8 mouse cellular contexts compared by ENCODE assay signal in the genomic region with DNA sequence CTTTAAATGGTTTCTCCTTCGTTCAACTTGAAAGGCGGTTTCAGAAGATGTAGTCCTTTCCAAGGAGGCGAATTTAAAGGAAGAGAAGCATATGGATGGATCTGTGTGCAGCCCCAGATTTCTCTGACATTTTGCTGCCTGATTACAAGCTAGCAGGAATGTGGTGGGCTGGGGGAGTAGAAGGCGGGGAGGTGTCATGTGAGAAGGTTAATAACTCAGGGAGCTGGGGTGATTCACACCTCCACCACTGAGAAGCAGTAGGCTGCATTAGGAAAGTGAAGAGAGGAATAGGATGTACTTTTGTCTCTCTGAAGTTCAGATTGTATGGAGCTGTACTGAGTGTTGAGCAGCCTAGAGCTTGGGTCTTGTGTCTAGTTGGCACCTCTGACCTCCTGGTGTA. TPM values are rescaled to one million over a fixed set of nuclear protein-coding genes. Genes with fewer than 3 reads are reported as not detected.
DNase-seq lines count a peak whose midpoint lies in the region; ATAC-seq and TF ChIP-seq lines count a peak whose summit lies in the region.

No protein-coding gene starts in this region.

- H3K27me3 ChIP-seq in lung, embryonic 14.5 days (ENCODE audit: insufficient read depth, low read length) = no peaks in the 10 kb centered on the region
- no peaks in the 10 kb centered on the region for H3K27me3 ChIP-seq in embryonic facial prominence, embryonic 11.5 days (ENCODE audit: control insufficient read depth, insufficient read depth, low read length)
- no peaks in the 10 kb centered on the region for H3K27me3 ChIP-seq in intestine, postnatal 0 days (replicated peaks; ENCODE audit: control insufficient read depth, insufficient read depth, low read length)
- H3K27me3 ChIP-seq in neural tube, embryonic 15.5 days (replicated peaks) = no peaks in the 10 kb centered on the region

- no peak overlapping the region for H3K27ac ChIP-seq in lung, embryonic 14.5 days (ENCODE audit: low read depth)
- H3K27ac ChIP-seq in embryonic facial prominence, embryonic 11.5 days (replicated peaks; ENCODE audit: low read depth, low read length) = no peak overlapping the region
- peak overlapping the region; percentile 81; the same call in 1 of the 2 replicates for H3K27ac ChIP-seq in intestine, postnatal 0 days (ENCODE audit: low read depth, low read length)
- H3K27ac ChIP-seq in neural tube, embryonic 15.5 days (replicated peaks) = no peak overlapping the region

- H3K4me3 ChIP-seq in lung, embryonic 14.5 days (ENCODE audit: low read depth, low read length) = peak overlapping the region; percentile 96
- H3K4me3 ChIP-seq in embryonic facial prominence, embryonic 11.5 days (ENCODE audit: low read depth, low read length) = peak overlapping the region; percentile 80
- peak overlapping the region; percentile 70 for H3K4me3 ChIP-seq in intestine, postnatal 0 days (ENCODE audit: low read depth, low read length)
- H3K4me3 ChIP-seq in neural tube, embryonic 15.5 days (replicated peaks) = peak overlapping the region; percentile 85

- H3K9ac ChIP-seq in lung, embryonic 14.5 days = peak overlapping the region; percentile 71
- peak overlapping the region; percentile 67 for H3K9ac ChIP-seq in embryonic facial prominence, embryonic 11.5 days (replicated peaks; ENCODE audit: low read length)
- peak overlapping the region; percentile 62 for H3K9ac ChIP-seq in intestine, postnatal 0 days (ENCODE audit: low read depth, low read length)
- H3K9ac ChIP-seq in neural tube, embryonic 15.5 days (replicated peaks) = peak overlapping the region; percentile 80

- 0 out of 2 replicates have a peak, but pooled peaks cover 4% of the 10 kb centered on the region for H3K36me3 ChIP-seq in lung, embryonic 14.5 days (ENCODE audit: insufficient read depth)
- no peaks in the 10 kb centered on the region for H3K36me3 ChIP-seq in embryonic facial prominence, embryonic 11.5 days (replicated peaks; ENCODE audit: control insufficient read depth, insufficient read depth, low read depth, low read length)
- H3K36me3 ChIP-seq in intestine, postnatal 0 days (ENCODE audit: control insufficient read depth, insufficient read depth) = no peaks in the 10 kb centered on the region
- H3K36me3 ChIP-seq in neural tube, embryonic 15.5 days = no peaks in the 10 kb centered on the region

- peaks cover 9% of the 10 kb centered on the region for H3K4me1 ChIP-seq in lung, embryonic 14.5 days (ENCODE audit: insufficient read depth)
- H3K4me1 ChIP-seq in embryonic facial prominence, embryonic 11.5 days (ENCODE audit: control insufficient read depth, insufficient read depth, low read length) = peaks cover 7% of the 10 kb centered on the region; the same call in 1 of the 2 replicates
- H3K4me1 ChIP-seq in intestine, postnatal 0 days (replicated peaks; ENCODE audit: control insufficient read depth, insufficient read depth, low read length) = peaks cover 8% of the 10 kb centered on the region; the same call in 1 of the 2 replicates
- H3K4me1 ChIP-seq in neural tube, embryonic 15.5 days = peaks cover 37% of the 10 kb centered on the region

- H3K4me2 ChIP-seq in lung, embryonic 14.5 days = peak overlapping the region; percentile 95
- peak overlapping the region; percentile 81 for H3K4me2 ChIP-seq in embryonic facial prominence, embryonic 11.5 days (ENCODE audit: low read depth, low read length)
- H3K4me2 ChIP-seq in intestine, postnatal 0 days (replicated peaks; ENCODE audit: low read depth) = peak overlapping the region; percentile 91
- H3K4me2 ChIP-seq in neural tube, embryonic 15.5 days = peak overlapping the region; percentile 94

- no peak for TF ChIP-seq CTCF in lung, embryonic 14.5 days (IDR thresholded peaks at IDR 0.05; ENCODE audit: low read depth)
- no peak for TF ChIP-seq CTCF in intestine, postnatal 0 days (IDR thresholded peaks at IDR 0.05; ENCODE audit: low read depth)

- no peaks in the 10 kb centered on the region for H3K9me3 ChIP-seq in lung, embryonic 14.5 days (ENCODE audit: low read depth, low read length)
- no peaks in the 10 kb centered on the region for H3K9me3 ChIP-seq in embryonic facial prominence, embryonic 11.5 days (replicated peaks; ENCODE audit: control insufficient read depth, low read length)
- no peaks in the 10 kb centered on the region for H3K9me3 ChIP-seq in intestine, postnatal 0 days (ENCODE audit: control insufficient read depth)
- H3K9me3 ChIP-seq in neural tube, embryonic 15.5 days (replicated peaks) = no peaks in the 10 kb centered on the region

- no peak for DNase-seq in lung, embryonic 14.5 days
- no peak for DNase-seq in lung, postnatal 10 days
- DNase-seq in embryonic facial prominence, embryonic 11.5 days (ENCODE audit: low spot score) = no peak
- DNase-seq in spleen, postnatal 14 days (ENCODE audit: low spot score in 2 of 2) = no peak
- DNase-seq in layer of hippocampus, postnatal 14 days (ENCODE audit: low spot score in 2 of 2) = no peak
- DNase-seq in adrenal gland, postnatal 4 days (ENCODE audit: low spot score in 2 of 2) = no peak

- 9% methylated on average over 4 of the region's 4 CpGs for WGBS in lung, embryonic 14.5 days
- 26% methylated on average over 4 of the region's 4 CpGs for WGBS in embryonic facial prominence, embryonic 11.5 days
- 18% methylated on average over 4 of the region's 4 CpGs for WGBS in intestine, postnatal 0 days
- WGBS in neural tube, embryonic 15.5 days = 31% methylated on average over 4 of the region's 4 CpGs

- no peak for ATAC-seq in lung, embryonic 14.5 days (ENCODE audit: insufficient read depth)
- ATAC-seq in embryonic facial prominence, embryonic 11.5 days (replicated peaks; ENCODE audit: insufficient number of reproducible peaks, low FRiP score, low TSS enrichment, low read depth) = no peak; the same call in 1 of the 2 replicates
- ATAC-seq in intestine, postnatal 0 days = no peak
- ATAC-seq in neural tube, embryonic 15.5 days (ENCODE audit: low FRiP score) = no peak

RNA-seq across cellular contexts. Expression of a gene that starts 0.9 kb away (rescaled TPM):
- 16.1 and 19.5 TPM in 2 replicates for polyA plus RNA-seq in lung, embryonic 14.5 days (2014; fragmentation: Nextera tagmentation; extraction: Ambion mirVana)
- 13.5 and 14.9 TPM in 2 replicates for polyA plus RNA-seq in embryonic facial prominence, embryonic 11.5 days (2014; fragmentation: Nextera tagmentation; extraction: Ambion mirVana)
- polyA plus RNA-seq in intestine, postnatal 0 days (2015; fragmentation: Nextera tagmentation; extraction: Ambion mirVana) = 10.4 and 11.5 TPM in 2 replicates
- 13.1 and 13.6 TPM in 2 replicates for polyA plus RNA-seq in neural tube, embryonic 15.5 days (2015; fragmentation: Nextera tagmentation; extraction: Ambion mirVana)
- total RNA-seq in layer of hippocampus, postnatal 14 days (2021) = 10 to 100 TPM; 21.7 to 22.1 TPM
- 10 to 100 TPM; 17.9 to 18.3 TPM for total RNA-seq in adrenal gland, postnatal 4 days (2021)
